Mouse (Mus musculus) lung, embryonic 16.5 days (tissue): Measurements from ENCODE around the gene Rnft1. TPM values are rescaled to one million over a fixed set of nuclear protein-coding genes. Genes with fewer than 3 reads are reported as not detected.

ENCODE experiments used
- ATAC-seq: fragments of 200-750 bp; cut with Nextera tagmentation; 2 replicates; pipeline ENCODE4 v1.8.0; 2017; ENCODE audit warnings: low read depth, mild to moderate bottlenecking, moderate library complexity
- H3K27ac ChIP-seq: fragments of 300-500 bp; sonication (generic); 2 replicates; pipeline ENCODE4 v1.5.1; 2014; ENCODE audit warnings: mild to moderate bottlenecking, control low read depth, low read length
- H3K27me3 ChIP-seq: fragments of 300-500 bp; sonication (generic); 2 replicates; pipeline ENCODE4 v1.6.1; 2014; ENCODE audit warnings: low read depth, low read length, mixed read lengths; ENCODE audit not compliant: control insufficient read depth, insufficient read depth
- H3K36me3 ChIP-seq: fragments of 300-500 bp; sonication (generic); 2 replicates; pipeline ENCODE4 v1.6.1; 2014; ENCODE audit warnings: low read length; ENCODE audit not compliant: control insufficient read depth, insufficient read depth
- H3K4me1 ChIP-seq: fragments of 300-500 bp; sonication (generic); replicated peaks from 2 replicates; pipeline ENCODE4 v1.6.1; 2014; ENCODE audit warnings: low read length, mixed read lengths; ENCODE audit not compliant: control insufficient read depth, insufficient read depth
- H3K4me2 ChIP-seq: fragments of 300-500 bp; sonication (generic); 2 replicates; pipeline ENCODE4 v1.6.1; 2014; ENCODE audit warnings: low read depth, low read length, control low read depth
- H3K4me3 ChIP-seq: fragments of 300-500 bp; sonication (generic); 2 replicates; pipeline ENCODE4 v1.5.1; 2014; ENCODE audit warnings: mild to moderate bottlenecking, low read length, control low read depth
- H3K9ac ChIP-seq: fragments of 300-500 bp; sonication (generic); 2 replicates; pipeline ENCODE4 v1.6.1; 2014; ENCODE audit warnings: low read length, control low read depth
- H3K9me3 ChIP-seq: fragments of 300-500 bp; sonication (generic); 2 replicates; pipeline ENCODE4 v1.6.1; 2016; ENCODE audit warnings: low read length; ENCODE audit not compliant: control insufficient read depth
- WGBS: fragments of 180-500 bp; shearing (Covaris S2); extraction: QIAGEN DNeasy Blood & Tissue Kit; methylation state at CpG from one replicate; pipeline ENCODE4 v1.1.7; 2014; 5-methylcytosine and 5-hydroxymethylcytosine counted together
- polyA plus RNA-seq: library from polyadenylated mRNA; unstranded; fragments of >200 nt; fragmentation: Nextera tagmentation; extraction: Ambion mirVana; gene quantifications from 2 replicates; pipeline ENCODE4 v1.2.1, GENCODE M21; 2015

Rnft1 gene
- polyA plus RNA-seq, 1 experiment from 2014 or later = 55.1 TPM

DNA sequence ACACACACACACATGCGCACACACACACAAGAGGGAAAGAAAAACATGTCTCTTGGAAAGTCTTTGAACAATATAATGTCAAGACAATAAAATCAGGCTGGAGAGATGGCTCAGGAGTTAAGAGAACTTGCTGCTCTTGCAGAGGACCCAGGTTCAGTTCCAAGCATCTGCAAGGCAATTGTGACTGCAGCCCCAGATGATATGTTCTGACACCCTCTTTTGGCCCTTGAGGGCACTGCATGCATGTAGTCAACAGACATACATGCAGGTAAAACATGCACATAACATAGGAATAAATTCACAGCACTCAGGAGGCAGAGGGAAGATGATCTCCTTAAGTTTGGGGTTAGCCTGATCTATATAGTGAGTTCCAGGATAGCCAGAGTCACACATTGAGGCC is 63.0 kb downstream of the Rnft1 start:
- no peak overlapping the region for H3K4me3 ChIP-seq
- peaks cover 5% of the 10 kb centered on the region; the same call in 1 of the 2 replicates for H3K36me3 ChIP-seq
- H3K27me3 ChIP-seq = no peaks in the 10 kb centered on the region
- H3K4me1 ChIP-seq = peaks cover 15% of the 10 kb centered on the region
- 95% methylated on average over 1 of the region's 1 CpGs for WGBS
- no peak overlapping the region for H3K4me2 ChIP-seq
- H3K9me3 ChIP-seq = no peaks in the 10 kb centered on the region
- no peak overlapping the region for H3K27ac ChIP-seq
- ATAC-seq = no peak
- H3K9ac ChIP-seq = no peak overlapping the region

Other genes with a start within 250 kb of the Rnft1 start
- gene Ints2, start 227.1 kb upstream of the Rnft1 start, polyA plus RNA-seq = 20.3 and 26.3 TPM in 2 replicates
- gene Med13, start 127.1 kb upstream of the Rnft1 start, polyA plus RNA-seq = 7.5 and 7.6 TPM in 2 replicates
- gene Rps6kb1, start 60.1 kb downstream of the Rnft1 start, polyA plus RNA-seq = 56.4 and 62.1 TPM in 2 replicates
- 13.3 and 14.0 TPM in 2 replicates for gene Tubd1, start 60.3 kb downstream of the Rnft1 start, polyA plus RNA-seq
- gene Vmp1, start 199.2 kb downstream of the Rnft1 start, polyA plus RNA-seq = 101 and 106 TPM in 2 replicates
- gene Ptrh2, start 199.3 kb downstream of the Rnft1 start, polyA plus RNA-seq = 27.6 and 28.5 TPM in 2 replicates